Mouse (Mus musculus) heart, embryonic 10.5 days (tissue): ENCODE data around the gene Fmnl3. TPM values are rescaled to one million over a fixed set of nuclear protein-coding genes. Genes with fewer than 3 reads are reported as not detected.

Experiments
- DNase-seq: peaks from one replicate; pipeline ENCODE4 v3.0.0-alpha.2; 2017; ENCODE audit warnings: low spot score
- H3K27ac ChIP-seq: fragments of 300-500 bp; sonication (generic); 2 replicates; pipeline ENCODE4 v1.5.1; 2016; ENCODE audit warnings: mild to moderate bottlenecking
- H3K27me3 ChIP-seq: fragments of 300-500 bp; sonication (generic); 2 replicates; pipeline ENCODE4 v1.6.1; 2016; ENCODE audit warnings: mild to moderate bottlenecking; ENCODE audit not compliant: poor library complexity, insufficient read depth, severe bottlenecking
- H3K36me3 ChIP-seq: fragments of 300-500 bp; sonication (generic); 2 replicates; pipeline ENCODE4 v1.6.1; 2016; ENCODE audit warnings: mild to moderate bottlenecking, moderate library complexity
- H3K4me1 ChIP-seq: fragments of 300-500 bp; sonication (generic); 2 replicates; pipeline ENCODE4 v1.6.1; 2016; ENCODE audit warnings: mild to moderate bottlenecking
- H3K4me3 ChIP-seq: fragments of 300-500 bp; sonication (generic); 2 replicates; pipeline ENCODE4 v1.5.1; 2016; ENCODE audit warnings: mild to moderate bottlenecking, moderate library complexity
- H3K9me3 ChIP-seq: fragments of 300-500 bp; sonication (generic); 2 replicates; pipeline ENCODE4 v1.6.1; 2016; ENCODE audit warnings: mild to moderate bottlenecking, moderate library complexity
- WGBS: fragments of 180-500 bp; shearing (Covaris S2); methylation state at CpG from one replicate; pipeline ENCODE4 v1.1.7; 2016; 5-methylcytosine and 5-hydroxymethylcytosine counted together
- polyA plus RNA-seq: library from polyadenylated mRNA; unstranded; fragments of >200 nt; fragmentation: Nextera tagmentation; extraction: Ambion mirVana; gene quantifications from 2 replicates; pipeline ENCODE4 v1.2.1, GENCODE M21; 2016

Fmnl3 gene
- polyA plus RNA-seq: 14.3 and 17.5 TPM in 2 replicates

- H3K9me3 ChIP-seq: no peaks in the 10 kb centered on the region
- under 1% methylated on average over 48 of the region's 48 CpGs for WGBS
- H3K27ac ChIP-seq: peak within 1 kb of the TSS; percentile 97
- no peaks in the 10 kb centered on the region for H3K36me3 ChIP-seq
- peak; percentile 98 for DNase-seq
- peak within 1 kb of the TSS; percentile 95 for H3K4me3 ChIP-seq
- peaks cover 23% of the 10 kb centered on the region for H3K4me1 ChIP-seq
- H3K27me3 ChIP-seq: no peaks in the 10 kb centered on the region
Observed at GRCm38 (mm10) chr15:99370259-99370691, at the start of gene Fmnl3. Fmnl3 (minus strand) TSS chr15:99370482.

- peak; percentile 83 for DNase-seq
- Histone ChIP-seq H3K36me3 (peaks cover 14% of the 10 kb centered on the region), H3K27me3 (no peaks in the 10 kb centered on the region), H3K4me3 (0 out of 2 replicates have a peak overlapping the region, but pooled peaks have one; percentile 18), H3K27ac (peak overlapping the region; percentile 74), H3K4me1 (peaks cover 43% of the 10 kb centered on the region), H3K9me3 (no peaks in the 10 kb centered on the region)
- WGBS: 19% methylated on average over 17 of the region's 17 CpGs
Observed at GRCm38 (mm10) chr15:99417692-99418271, 47.5 kb upstream of the Fmnl3 start.

GRCm38 (mm10) chr15:99416957-99417356 lies 46.7 kb upstream of the Fmnl3 start:
- Histone ChIP-seq H3K4me1 (peaks cover 35% of the 10 kb centered on the region), H3K9me3 (no peaks in the 10 kb centered on the region), H3K27ac (peak overlapping the region; percentile 70), H3K36me3 (peaks cover 6% of the 10 kb centered on the region; the same call in 1 of the 2 replicates), H3K4me3 (no peak overlapping the region), H3K27me3 (no peaks in the 10 kb centered on the region)
- DNase-seq: no peak
- WGBS: 38% methylated on average over 4 of the region's 4 CpGs

- 20% methylated on average over 13 of the region's 13 CpGs for WGBS
- H3K27me3 ChIP-seq: no peaks in the 10 kb centered on the region
- peaks cover 3% of the 10 kb centered on the region; the same call in 1 of the 2 replicates for H3K36me3 ChIP-seq
- H3K9me3 ChIP-seq: no peaks in the 10 kb centered on the region
- peak; percentile 89 for DNase-seq
- H3K4me3 ChIP-seq: no peak overlapping the region
- H3K27ac ChIP-seq: peak overlapping the region; percentile 70; the same call in 1 of the 2 replicates
- H3K4me1 ChIP-seq: peaks cover 34% of the 10 kb centered on the region
Observed at GRCm38 (mm10) chr15:99416348-99416882, 46.1 kb upstream of the Fmnl3 start.

- Histone ChIP-seq H3K36me3 (no peaks in the 10 kb centered on the region), H3K27ac (no peak overlapping the region), H3K9me3 (no peaks in the 10 kb centered on the region), H3K4me1 (peaks cover 28% of the 10 kb centered on the region), H3K27me3 (no peaks in the 10 kb centered on the region), H3K4me3 (no peak overlapping the region)
- WGBS: 19% methylated on average over 2 of the region's 2 CpGs
- DNase-seq: no peak
Observed at GRCm38 (mm10) chr15:99415793-99416192, 45.5 kb upstream of the Fmnl3 start.

GRCm38 (mm10) chr15:99411747-99412146 lies 41.5 kb upstream of the Fmnl3 start:
- 58% methylated on average over 14 of the region's 14 CpGs for WGBS
- no peak for DNase-seq
- Histone ChIP-seq H3K4me3 (no peak overlapping the region), H3K9me3 (no peaks in the 10 kb centered on the region), H3K27me3 (no peaks in the 10 kb centered on the region), H3K27ac (no peak overlapping the region), H3K4me1 (peaks cover 10% of the 10 kb centered on the region), H3K36me3 (peaks cover 35% of the 10 kb centered on the region)

GRCm38 (mm10) chr15:99408845-99409244 lies 38.6 kb upstream of the Fmnl3 start:
- no peaks in the 10 kb centered on the region for H3K27me3 ChIP-seq
- peaks cover 6% of the 10 kb centered on the region for H3K4me1 ChIP-seq
- peaks cover 64% of the 10 kb centered on the region for H3K36me3 ChIP-seq
- H3K4me3 ChIP-seq: no peak overlapping the region
- DNase-seq: no peak
- H3K9me3 ChIP-seq: no peaks in the 10 kb centered on the region
- H3K27ac ChIP-seq: no peak overlapping the region
- WGBS: 90% methylated on average over 9 of the region's 9 CpGs

- Histone ChIP-seq H3K27me3 (no peaks in the 10 kb centered on the region), H3K4me3 (no peak overlapping the region), H3K36me3 (peaks cover 81% of the 10 kb centered on the region), H3K9me3 (no peaks in the 10 kb centered on the region), H3K27ac (no peak overlapping the region), H3K4me1 (peaks cover 6% of the 10 kb centered on the region)
- WGBS: 91% methylated on average over 15 of the region's 15 CpGs
- DNase-seq: no peak
Observed at GRCm38 (mm10) chr15:99406986-99407570, 36.8 kb upstream of the Fmnl3 start.

- Histone ChIP-seq H3K36me3 (peaks cover 86% of the 10 kb centered on the region), H3K4me1 (peaks cover 4% of the 10 kb centered on the region), H3K4me3 (no peak overlapping the region), H3K27me3 (no peaks in the 10 kb centered on the region), H3K9me3 (no peaks in the 10 kb centered on the region), H3K27ac (no peak overlapping the region)
- DNase-seq: no peak
- 83% methylated on average over 9 of the region's 9 CpGs for WGBS
Observed at GRCm38 (mm10) chr15:99405150-99405549, 34.9 kb upstream of the Fmnl3 start.

- Histone ChIP-seq H3K36me3 (peaks cover 74% of the 10 kb centered on the region), H3K4me3 (no peak overlapping the region), H3K4me1 (peaks cover 21% of the 10 kb centered on the region), H3K27ac (no peak overlapping the region), H3K9me3 (no peaks in the 10 kb centered on the region), H3K27me3 (no peaks in the 10 kb centered on the region)
- no peak for DNase-seq
- WGBS: 89% methylated on average over 12 of the region's 12 CpGs
Observed at GRCm38 (mm10) chr15:99403159-99403889, 33.0 kb upstream of the Fmnl3 start.

GRCm38 (mm10) chr15:99400602-99401001 lies 30.3 kb upstream of the Fmnl3 start:
- Histone ChIP-seq H3K4me3 (no peak overlapping the region), H3K9me3 (no peaks in the 10 kb centered on the region), H3K36me3 (peaks cover 46% of the 10 kb centered on the region), H3K27ac (no peak overlapping the region), H3K4me1 (peaks cover 37% of the 10 kb centered on the region), H3K27me3 (no peaks in the 10 kb centered on the region)
- 77% methylated on average over 6 of the region's 6 CpGs for WGBS
- DNase-seq: no peak

GRCm38 (mm10) chr15:99399503-99400245 lies 29.4 kb upstream of the Fmnl3 start:
- H3K4me1 ChIP-seq: peaks cover 46% of the 10 kb centered on the region
- peak overlapping the region; percentile 29; the same call in 1 of the 2 replicates for H3K27ac ChIP-seq
- 69% methylated on average over 15 of the region's 15 CpGs for WGBS
- DNase-seq: no peak
- H3K9me3 ChIP-seq: no peaks in the 10 kb centered on the region
- peaks cover 37% of the 10 kb centered on the region for H3K36me3 ChIP-seq
- H3K4me3 ChIP-seq: no peak overlapping the region
- no peaks in the 10 kb centered on the region for H3K27me3 ChIP-seq
